Mouse (Mus musculus): ENCODE measurements around the gene Adcy4.

DNA sequence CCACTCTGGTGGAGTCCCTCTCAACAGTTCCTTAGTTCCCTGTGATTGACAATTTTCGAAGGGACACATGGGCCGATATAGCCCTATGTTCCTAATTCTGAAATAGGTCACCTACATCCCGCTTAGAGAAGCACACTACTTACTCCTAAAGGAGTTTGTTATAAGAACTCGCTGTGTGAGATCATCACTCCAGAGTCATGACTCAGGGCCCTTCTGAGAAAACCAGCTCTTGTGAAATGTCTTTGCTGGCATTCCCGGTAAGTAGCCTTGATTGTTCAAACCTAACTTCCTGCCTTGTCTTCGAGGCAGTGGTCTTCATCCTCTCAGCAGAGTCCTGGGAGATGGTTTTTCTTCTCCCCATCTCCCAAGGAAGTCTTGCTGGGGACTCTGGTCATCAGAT is 15.3 kb downstream of the Adcy4 start:
- TF ChIP-seq CTCF (IDR thresholded peaks at IDR 0.05; ENCODE audit: low read depth, low read length) (no peak), POLR2AphosphoS5 (IDR thresholded peaks at IDR 0.05; ENCODE audit: insufficient replicate concordance, low read depth, low read length) (no peak), TAL1 (conservative IDR thresholded peaks at IDR 0.05; ENCODE audit: low read depth, low read length) (no peak), GATA1 (IDR thresholded peaks at IDR 0.05; ENCODE audit: borderline replicate concordance, low read length) (no peak)
